Mouse (Mus musculus) right cerebral cortex, postnatal 4 days (tissue): ENCODE results near the gene Fam107b.
A peak's percentile ranks its signal among the peaks of the same experiment; 100 is the strongest.

ENCODE experiments used
- DNase-seq: peaks from one replicate; pipeline ENCODE4 v3.0.0-alpha.2; 2022

The Fam107b gene

DNA sequence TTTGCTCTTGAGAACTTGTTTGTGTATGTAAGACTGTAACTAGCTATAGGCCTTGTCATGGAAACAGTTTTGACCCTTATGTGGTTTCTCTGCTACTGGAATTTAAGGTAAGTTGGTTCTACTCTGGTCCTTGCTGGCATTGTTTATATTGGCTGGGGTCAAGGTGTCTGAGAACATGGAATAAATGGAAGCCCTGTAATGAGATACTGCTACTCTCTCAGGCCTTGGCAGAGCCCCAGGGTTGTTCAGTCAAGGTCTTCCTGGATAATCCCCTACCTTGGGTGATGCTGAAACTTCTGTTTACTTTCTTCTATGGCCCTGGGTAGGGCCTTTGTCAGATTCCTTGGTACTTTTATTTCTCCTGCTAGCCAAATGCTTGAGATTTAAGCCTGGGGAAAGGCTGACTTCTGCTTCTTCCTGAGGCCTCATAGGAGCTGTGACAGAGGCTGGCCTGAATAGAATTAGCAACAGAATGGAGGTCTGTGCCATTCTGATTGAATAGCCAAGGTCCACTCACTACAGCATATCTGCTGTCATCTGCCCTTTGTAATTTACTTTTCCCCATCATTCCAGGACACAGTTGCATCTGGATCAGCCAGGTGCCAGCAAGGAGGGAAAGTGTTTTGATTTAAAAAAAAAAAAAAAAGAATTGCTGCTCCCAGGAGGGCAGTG is 217.6 kb downstream of the Fam107b start:
- no peak for DNase-seq

- DNase-seq, result no peak
Observed at GRCm38 (mm10) chr2:3788424-3788786, 218.1 kb downstream of the Fam107b start.

DNA sequence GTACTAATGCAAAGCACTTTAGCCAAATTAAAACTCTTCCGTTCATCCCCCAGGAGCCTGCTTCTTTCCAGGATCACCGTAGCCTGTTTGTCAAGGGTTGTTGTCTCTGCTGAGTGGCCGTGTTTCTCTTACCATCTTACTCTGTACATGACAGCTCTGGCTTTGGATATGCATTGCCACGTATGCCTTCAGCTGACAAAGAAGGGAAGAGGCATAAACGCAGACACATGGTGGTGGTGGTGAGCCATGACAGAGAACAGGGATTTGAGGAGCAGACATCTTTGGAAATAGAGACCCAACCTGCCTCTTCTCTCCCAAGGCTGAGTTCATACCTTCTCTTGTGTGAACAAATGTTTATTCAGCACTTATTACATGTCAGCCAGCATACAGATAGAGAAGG is 226.3 kb downstream of the Fam107b start:
- DNase-seq, result no peak

DNA sequence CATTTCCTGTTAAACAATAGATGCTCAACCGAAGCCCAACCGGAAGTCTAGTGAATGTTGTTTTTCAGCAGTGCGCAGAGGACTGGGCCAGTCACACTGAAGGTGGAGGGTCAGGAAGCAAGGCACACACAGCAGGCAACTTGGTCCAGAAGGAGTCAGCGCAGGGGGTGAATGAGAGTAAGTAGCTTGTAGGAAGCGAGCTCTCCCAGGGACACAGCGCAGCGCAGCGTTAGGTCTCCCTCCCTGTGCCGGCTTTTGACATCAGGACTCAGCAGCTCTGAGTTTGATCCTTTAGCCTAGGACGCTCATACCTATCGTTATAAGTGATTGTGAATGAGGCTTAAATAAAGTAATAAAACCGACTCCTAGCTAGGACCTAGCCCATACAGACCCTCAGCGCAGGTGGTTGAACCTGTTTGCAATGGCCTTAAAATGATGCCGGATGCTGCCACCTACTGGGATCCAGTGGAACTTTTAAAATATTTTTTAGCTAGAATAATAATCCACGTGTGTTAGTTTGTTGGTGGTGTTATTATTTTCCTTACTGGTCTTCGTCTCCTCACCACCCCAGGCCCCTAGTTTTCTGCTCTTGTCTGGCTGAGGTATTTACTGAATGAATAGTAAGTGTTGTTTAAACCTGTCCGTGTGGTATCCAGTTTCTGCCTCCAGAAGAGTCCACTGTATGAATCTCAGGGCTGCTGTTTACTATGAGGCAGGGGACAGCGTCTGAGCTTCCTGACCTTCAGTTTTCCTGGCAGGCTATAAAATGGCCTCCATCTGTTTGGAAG is 229.7 kb downstream of the Fam107b start:
- DNase-seq, result peak; percentile 58

DNA sequence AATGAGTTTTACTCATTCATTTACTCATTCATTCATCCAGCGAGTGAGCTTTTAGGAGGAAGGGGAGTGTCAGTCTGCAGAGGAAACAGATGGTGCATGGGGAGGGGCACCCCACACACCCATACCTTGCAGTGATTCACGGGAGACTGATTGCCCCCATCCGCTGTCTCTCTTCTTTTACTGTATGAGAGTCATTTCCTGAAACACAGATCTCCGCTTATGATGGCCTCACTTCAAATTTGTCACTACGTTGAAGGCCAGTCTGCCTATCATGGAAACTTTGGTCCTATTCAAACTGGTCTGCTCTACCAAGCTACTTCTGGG is 230.2 kb downstream of the Fam107b start:
- DNase-seq, result no peak

GRCm38 (mm10) chr2:3805742-3806141 is 235.5 kb downstream of the Fam107b start:
- no peak for DNase-seq

- no peak for DNase-seq
Observed at GRCm38 (mm10) chr2:3810321-3810720, 240.0 kb downstream of the Fam107b start.

DNA sequence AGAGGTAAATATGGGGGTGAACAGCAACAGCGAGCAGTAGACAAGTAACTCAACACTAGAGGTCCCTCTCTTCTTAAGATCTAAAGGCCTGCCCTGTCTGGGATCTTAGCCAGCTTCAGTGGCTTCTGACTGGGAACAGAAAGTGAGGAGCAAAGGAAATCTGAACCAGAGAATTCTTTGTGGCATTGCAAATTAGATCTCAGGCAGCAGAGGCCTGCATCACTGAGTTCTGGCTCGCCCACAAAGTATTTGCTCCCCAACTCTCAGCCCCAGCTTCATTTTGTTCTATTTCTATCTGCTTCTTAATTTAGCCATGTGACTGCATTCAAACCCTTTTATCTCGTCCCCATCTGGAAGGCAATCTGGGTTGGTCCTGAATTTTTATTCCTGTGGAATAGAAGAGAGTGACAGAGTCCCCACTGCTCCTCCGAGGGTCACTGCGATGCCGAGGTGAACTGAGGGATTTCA is 245.9 kb downstream of the Fam107b start:
- DNase-seq, result peak; percentile 55

DNA sequence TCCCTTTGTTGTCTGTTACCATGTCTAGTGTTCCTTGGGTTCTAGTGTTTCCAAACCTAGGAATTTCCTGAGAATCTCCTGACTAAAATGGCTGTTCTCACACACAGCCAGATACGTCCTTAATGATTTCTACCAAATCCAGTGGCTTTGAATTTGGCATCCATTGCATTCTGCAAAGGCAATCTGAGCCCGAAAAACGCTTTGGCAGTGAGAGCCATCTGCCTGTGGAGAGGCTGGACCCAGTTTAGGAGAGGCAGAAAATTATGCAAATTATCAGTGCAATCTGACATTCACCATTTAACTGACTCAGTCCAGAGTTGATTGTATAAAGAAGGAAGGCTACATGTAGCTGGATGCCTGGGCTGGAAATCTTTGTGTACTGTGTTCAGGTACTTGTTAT is 247.3 kb downstream of the Fam107b start:
- DNase-seq, result no peak

DNA sequence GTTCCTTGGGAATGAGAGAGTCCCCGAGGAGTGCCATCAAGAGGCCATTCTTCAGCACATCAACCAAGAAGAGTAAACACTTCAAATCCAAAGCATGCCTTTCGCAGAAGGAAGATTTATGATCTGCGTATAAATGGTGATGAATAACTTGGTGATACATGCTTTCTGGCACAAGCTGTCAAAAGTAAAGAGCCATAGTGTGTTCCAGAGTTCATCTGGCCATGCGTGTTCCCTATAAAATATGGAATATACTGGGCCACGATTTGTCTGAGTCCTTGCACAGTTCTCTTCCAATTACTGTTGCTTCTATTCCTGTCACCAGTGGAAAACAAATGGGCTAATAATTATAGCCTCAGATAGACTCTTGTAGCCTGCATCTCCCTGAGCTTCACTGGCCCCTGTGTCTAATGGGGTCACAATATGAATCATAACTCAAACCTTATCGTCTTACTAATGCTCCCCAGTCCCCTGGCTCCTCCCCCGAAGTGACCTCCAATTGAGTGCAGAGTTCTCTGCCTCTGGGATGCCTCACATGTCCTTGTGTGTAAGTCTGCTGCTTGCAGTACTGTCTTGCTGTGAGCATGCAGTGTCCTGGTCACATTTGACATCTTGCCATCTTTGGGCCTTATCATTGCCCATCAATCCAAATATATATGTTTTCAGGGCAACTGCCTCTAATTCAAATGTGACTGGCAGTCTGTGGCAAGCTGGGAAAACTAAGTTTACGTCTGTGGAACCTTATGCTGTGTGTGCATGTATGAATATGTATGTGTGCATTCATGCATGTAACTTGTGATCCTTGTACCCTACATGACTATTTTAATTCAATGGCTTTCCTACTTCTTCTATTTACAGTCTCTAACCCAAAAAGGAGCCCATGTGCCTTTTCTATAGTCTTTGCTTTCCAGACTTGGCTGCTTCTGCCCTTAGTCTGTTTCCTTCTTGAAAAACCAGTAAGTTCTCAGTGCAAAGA is 252.5 kb downstream of the Fam107b start:
- no peak for DNase-seq
